Mouse (Mus musculus): ENCODE measurements around the gene Plxna3. TPM values are rescaled to one million over a fixed set of nuclear protein-coding genes. Genes with fewer than 3 reads are reported as not detected.

Gene Plxna3
- total and polyA plus RNA-seq, 2 experiments from 2014 or later = 17.9 to 149 TPM

GRCm38 (mm10) chrX:74367512-74367911 is 38.6 kb downstream of the Plxna3 start:
- peak overlapping the region; percentile 85 for H3K27ac ChIP-seq
- H3K9me3 ChIP-seq (ENCODE audit: low read length) = no peaks in the 10 kb centered on the region
- H3K4me1 ChIP-seq (ENCODE audit: insufficient read depth, low read length) = no peaks in the 10 kb centered on the region
- peak overlapping the region; percentile 51 for H3K4me3 ChIP-seq (ENCODE audit: low read length)
- no peaks in the 10 kb centered on the region for H3K36me3 ChIP-seq (ENCODE audit: insufficient read depth, low read length)
- DNase-seq (ENCODE audit: low spot score) (peak; percentile 11), ATAC-seq (no peak)
- H3K27me3 ChIP-seq (ENCODE audit: insufficient read depth, low read length) = no peaks in the 10 kb centered on the region
- 60% methylated on average over 10 of the region's 10 CpGs for WGBS
- no peak for TF ChIP-seq CTCF (IDR thresholded peaks at IDR 0.05; ENCODE audit: low read depth)
- H3K4me2 ChIP-seq (ENCODE audit: low read depth, low read length) = peak overlapping the region; percentile 61
- H3K9ac ChIP-seq (replicated peaks; ENCODE audit: low read length) = peak overlapping the region; percentile 68

GRCm38 (mm10) chrX:74368209-74368909 is 39.5 kb downstream of the Plxna3 start:
- H3K4me2 ChIP-seq (ENCODE audit: low read depth, low read length) = peak overlapping the region; percentile 61
- no peaks in the 10 kb centered on the region for H3K4me1 ChIP-seq (ENCODE audit: insufficient read depth, low read length)
- ATAC-seq (peak; percentile 83), DNase-seq (ENCODE audit: low spot score) (peak; percentile 73)
- no peaks in the 10 kb centered on the region for H3K27me3 ChIP-seq (ENCODE audit: insufficient read depth, low read length)
- TF ChIP-seq CTCF (IDR thresholded peaks at IDR 0.05; ENCODE audit: low read depth) = peak; percentile 58
- peak overlapping the region; percentile 85 for H3K27ac ChIP-seq
- no peaks in the 10 kb centered on the region for H3K36me3 ChIP-seq (ENCODE audit: insufficient read depth, low read length)
- WGBS = 34% methylated on average over 49 of the region's 49 CpGs
- H3K9ac ChIP-seq (replicated peaks; ENCODE audit: low read length) = peak overlapping the region; percentile 68
- peak overlapping the region; percentile 51 for H3K4me3 ChIP-seq (ENCODE audit: low read length)
- H3K9me3 ChIP-seq (ENCODE audit: low read length) = no peaks in the 10 kb centered on the region

- H3K9ac ChIP-seq (replicated peaks; ENCODE audit: low read length) = peak within 1 kb of the TSS; percentile 46; the same call in 1 of the 2 replicates
- WGBS = 28% methylated on average over 32 of the region's 32 CpGs
- DNase-seq (ENCODE audit: low spot score) (peak; percentile 91), ATAC-seq (peak; percentile 94)
- H3K4me3 ChIP-seq (ENCODE audit: low read length) = peak within 1 kb of the TSS; percentile 35
- no peaks in the 10 kb centered on the region for H3K27me3 ChIP-seq (ENCODE audit: insufficient read depth, low read length)
- H3K4me2 ChIP-seq (ENCODE audit: low read depth, low read length) = peak within 1 kb of the TSS; percentile 62
- H3K4me1 ChIP-seq (ENCODE audit: insufficient read depth, low read length) = no peaks in the 10 kb centered on the region
- H3K9me3 ChIP-seq (ENCODE audit: low read length) = no peaks in the 10 kb centered on the region
- no peak within 1 kb of the TSS for H3K27ac ChIP-seq
- no peak for TF ChIP-seq CTCF (IDR thresholded peaks at IDR 0.05; ENCODE audit: low read depth)
- no peaks in the 10 kb centered on the region for H3K36me3 ChIP-seq (ENCODE audit: insufficient read depth, low read length)
These were observed 44.2 kb downstream of the Plxna3 start, which contains the start of the genes Ubl4a and Slc10a3 for GRCm38 (mm10) chrX:74372888-74373549. Gene Ubl4a (minus strand): TSS chrX:74373218. Gene Slc10a3 (minus strand): TSS chrX:74373349.

- no peak for DNase-seq (ENCODE audit: low spot score)
- Histone ChIP-seq H3K36me3 (ENCODE audit: insufficient read depth, low read length) (no peaks in the 10 kb centered on the region), H3K27ac (no peak overlapping the region), H3K9me3 (ENCODE audit: low read length) (no peaks in the 10 kb centered on the region), H3K4me3 (ENCODE audit: low read length) (no peak overlapping the region), H3K9ac (replicated peaks; ENCODE audit: low read length) (no peak overlapping the region), H3K4me1 (ENCODE audit: insufficient read depth, low read length) (no peaks in the 10 kb centered on the region), H3K27me3 (ENCODE audit: insufficient read depth, low read length) (no peaks in the 10 kb centered on the region), H3K4me2 (ENCODE audit: low read depth, low read length) (no peak overlapping the region)
- WGBS = 87% methylated on average over 2 of the region's 2 CpGs
- no peak for TF ChIP-seq CTCF (IDR thresholded peaks at IDR 0.05; ENCODE audit: low read depth)
- no peak for ATAC-seq
These were observed 55.6 kb downstream of the Plxna3 start for GRCm38 (mm10) chrX:74384451-74384850.

- Histone ChIP-seq H3K27me3 (ENCODE audit: insufficient read depth, low read length) (no peaks in the 10 kb centered on the region), H3K27ac (no peak overlapping the region), H3K9me3 (ENCODE audit: low read length) (no peaks in the 10 kb centered on the region), H3K4me2 (ENCODE audit: low read depth, low read length) (no peak overlapping the region), H3K9ac (replicated peaks; ENCODE audit: low read length) (no peak overlapping the region), H3K4me3 (ENCODE audit: low read length) (no peak overlapping the region), H3K4me1 (ENCODE audit: insufficient read depth, low read length) (no peaks in the 10 kb centered on the region), H3K36me3 (ENCODE audit: insufficient read depth, low read length) (no peaks in the 10 kb centered on the region)
- no peak for ATAC-seq
- no peak for DNase-seq (ENCODE audit: low spot score)
- TF ChIP-seq CTCF (IDR thresholded peaks at IDR 0.05; ENCODE audit: low read depth) = no peak
These were observed 59.3 kb downstream of the Plxna3 start for GRCm38 (mm10) chrX:74388153-74388552.

- H3K36me3 ChIP-seq (ENCODE audit: insufficient read depth, low read length) = no peaks in the 10 kb centered on the region
- H3K9me3 ChIP-seq (ENCODE audit: low read length) = no peaks in the 10 kb centered on the region
- peak within 1 kb of the TSS; percentile 64 for H3K4me2 ChIP-seq (ENCODE audit: low read depth, low read length)
- ATAC-seq = peak; percentile 100
- H3K27me3 ChIP-seq (ENCODE audit: insufficient read depth, low read length) = no peaks in the 10 kb centered on the region
- 25% methylated on average over 30 of the region's 30 CpGs for WGBS
- H3K4me1 ChIP-seq (ENCODE audit: insufficient read depth, low read length) = no peaks in the 10 kb centered on the region
- peak; percentile 88 for DNase-seq (ENCODE audit: low spot score)
- peak within 1 kb of the TSS; percentile 91 for H3K27ac ChIP-seq
- H3K9ac ChIP-seq (replicated peaks; ENCODE audit: low read length) = peak within 1 kb of the TSS; percentile 70
- peak; percentile 71 for TF ChIP-seq CTCF (IDR thresholded peaks at IDR 0.05; ENCODE audit: low read depth)
- peak within 1 kb of the TSS; percentile 46 for H3K4me3 ChIP-seq (ENCODE audit: low read length)
These were observed 63.9 kb downstream of the Plxna3 start, which contains the start of the genes Fam3a and Ikbkg for GRCm38 (mm10) chrX:74392535-74393443. Gene Fam3a (minus strand): TSS chrX:74393272. Gene Ikbkg (plus strand): TSS chrX:74393290.

Small RNAs within 50 kb of the gene (microRNA-seq; reads per million reads assigned to microRNA genes)
- 0.53 to 0.72 reads per million in 2 experiments for gene Mir7092

Other genes with a start within 250 kb of the Plxna3 start
- gene Opn1mw, start 201.6 kb upstream of the Plxna3 start, total RNA-seq (2014; rRNA removed) = not detected in 2 replicates
- gene Opn1mw, start 201.6 kb upstream of the Plxna3 start, polyA plus RNA-seq (2015; fragmentation: Nextera tagmentation; extraction: Ambion mirVana) = 0.14 TPM in 1 of 2 replicates, not detected in the other
- 48.9 and 62.0 TPM in 2 replicates for gene Mecp2, start 193.7 kb upstream of the Plxna3 start, total RNA-seq (2014; rRNA removed)
- 12.2 and 12.5 TPM in 2 replicates for gene Mecp2, start 193.7 kb upstream of the Plxna3 start, polyA plus RNA-seq (2015; fragmentation: Nextera tagmentation; extraction: Ambion mirVana)
- not detected in 2 replicates for gene Tex28, start 161.2 kb upstream of the Plxna3 start, total RNA-seq (2014; rRNA removed)
- not detected in 2 replicates for gene Tex28, start 161.2 kb upstream of the Plxna3 start, polyA plus RNA-seq (2015; fragmentation: Nextera tagmentation; extraction: Ambion mirVana)
- gene Tktl1, start 151.8 kb upstream of the Plxna3 start, total RNA-seq (2014; rRNA removed) = not detected in 2 replicates
- gene Tktl1, start 151.8 kb upstream of the Plxna3 start, polyA plus RNA-seq (2015; fragmentation: Nextera tagmentation; extraction: Ambion mirVana) = 0.06 and 0.09 TPM in 2 replicates
- 276 and 324 TPM in 2 replicates for gene Flna, start 79.2 kb upstream of the Plxna3 start, total RNA-seq (2014; rRNA removed)
- gene Flna, start 79.2 kb upstream of the Plxna3 start, polyA plus RNA-seq (2015; fragmentation: Nextera tagmentation; extraction: Ambion mirVana) = 57.2 and 58.6 TPM in 2 replicates
- gene Emd, start 74.4 kb upstream of the Plxna3 start, total RNA-seq (2014; rRNA removed) = 55.4 and 66.3 TPM in 2 replicates
- 15.6 and 18.2 TPM in 2 replicates for gene Emd, start 74.4 kb upstream of the Plxna3 start, polyA plus RNA-seq (2015; fragmentation: Nextera tagmentation; extraction: Ambion mirVana)
- 1,531 and 1,618 TPM in 2 replicates for gene Rpl10, start 58.3 kb upstream of the Plxna3 start, total RNA-seq (2014; rRNA removed)
- gene Rpl10, start 58.3 kb upstream of the Plxna3 start, polyA plus RNA-seq (2015; fragmentation: Nextera tagmentation; extraction: Ambion mirVana) = 375 and 384 TPM in 2 replicates
- 51.5 and 81.2 TPM in 2 replicates for gene Taz, start 47.2 kb upstream of the Plxna3 start, total RNA-seq (2014; rRNA removed)
- 66.0 and 79.0 TPM in 2 replicates for gene Taz, start 47.2 kb upstream of the Plxna3 start, polyA plus RNA-seq (2015; fragmentation: Nextera tagmentation; extraction: Ambion mirVana)
- gene Dnase1l1, start 46.7 kb upstream of the Plxna3 start, total RNA-seq (2014; rRNA removed) = 3.5 and 3.6 TPM in 2 replicates
- gene Dnase1l1, start 46.7 kb upstream of the Plxna3 start, polyA plus RNA-seq (2015; fragmentation: Nextera tagmentation; extraction: Ambion mirVana) = 4.1 and 4.3 TPM in 2 replicates
- 295 and 308 TPM in 2 replicates for gene Atp6ap1, start 32.0 kb upstream of the Plxna3 start, total RNA-seq (2014; rRNA removed)
- gene Atp6ap1, start 32.0 kb upstream of the Plxna3 start, polyA plus RNA-seq (2015; fragmentation: Nextera tagmentation; extraction: Ambion mirVana) = 301 and 317 TPM in 2 replicates
- 365 and 429 TPM in 2 replicates for gene Gdi1, start 24.1 kb upstream of the Plxna3 start, total RNA-seq (2014; rRNA removed)
- 795 and 814 TPM in 2 replicates for gene Gdi1, start 24.1 kb upstream of the Plxna3 start, polyA plus RNA-seq (2015; fragmentation: Nextera tagmentation; extraction: Ambion mirVana)
- 6.4 and 9.7 TPM in 2 replicates for gene Fam50a, start 16.0 kb upstream of the Plxna3 start, total RNA-seq (2014; rRNA removed)
- gene Fam50a, start 16.0 kb upstream of the Plxna3 start, polyA plus RNA-seq (2015; fragmentation: Nextera tagmentation; extraction: Ambion mirVana) = 57.0 and 58.4 TPM in 2 replicates
- gene Lage3, start 24.6 kb downstream of the Plxna3 start, total RNA-seq (2014; rRNA removed) = 34.2 and 56.9 TPM in 2 replicates
- 76.4 and 78.1 TPM in 2 replicates for gene Lage3, start 24.6 kb downstream of the Plxna3 start, polyA plus RNA-seq (2015; fragmentation: Nextera tagmentation; extraction: Ambion mirVana)
- gene Ubl4a, start 44.2 kb downstream of the Plxna3 start, total RNA-seq (2014; rRNA removed) = 45.5 and 51.8 TPM in 2 replicates
- gene Ubl4a, start 44.2 kb downstream of the Plxna3 start, polyA plus RNA-seq (2015; fragmentation: Nextera tagmentation; extraction: Ambion mirVana) = 70.7 and 71.8 TPM in 2 replicates
- gene Slc10a3, start 44.3 kb downstream of the Plxna3 start, total RNA-seq (2014; rRNA removed) = 4.5 and 5.9 TPM in 2 replicates
- gene Slc10a3, start 44.3 kb downstream of the Plxna3 start, polyA plus RNA-seq (2015; fragmentation: Nextera tagmentation; extraction: Ambion mirVana) = 5.6 and 6.3 TPM in 2 replicates
- 30.4 and 39.9 TPM in 2 replicates for gene Fam3a, start 64.2 kb downstream of the Plxna3 start, total RNA-seq (2014; rRNA removed)
- 31.1 and 34.0 TPM in 2 replicates for gene Fam3a, start 64.2 kb downstream of the Plxna3 start, polyA plus RNA-seq (2015; fragmentation: Nextera tagmentation; extraction: Ambion mirVana)
- gene Ikbkg, start 64.2 kb downstream of the Plxna3 start, total RNA-seq (2014; rRNA removed) = 23.8 and 25.4 TPM in 2 replicates
- gene Ikbkg, start 64.2 kb downstream of the Plxna3 start, polyA plus RNA-seq (2015; fragmentation: Nextera tagmentation; extraction: Ambion mirVana) = 12.1 and 13.8 TPM in 2 replicates
- gene G6pdx, start 100.1 kb downstream of the Plxna3 start, total RNA-seq (2014; rRNA removed) = 49.5 and 50.3 TPM in 2 replicates
- 39.1 and 42.6 TPM in 2 replicates for gene G6pdx, start 100.1 kb downstream of the Plxna3 start, polyA plus RNA-seq (2015; fragmentation: Nextera tagmentation; extraction: Ambion mirVana)
- gene Gm6880, start 152.3 kb downstream of the Plxna3 start, total RNA-seq (2014; rRNA removed) = not detected in 2 replicates
- gene Gm6880, start 152.3 kb downstream of the Plxna3 start, polyA plus RNA-seq (2015; fragmentation: Nextera tagmentation; extraction: Ambion mirVana) = 0.33 TPM in 1 of 2 replicates, not detected in the other
- not detected in 2 replicates for gene Olfr1326-ps1, start 245.8 kb downstream of the Plxna3 start, total RNA-seq (2014; rRNA removed)
- not detected in 2 replicates for gene Olfr1326-ps1, start 245.8 kb downstream of the Plxna3 start, polyA plus RNA-seq (2015; fragmentation: Nextera tagmentation; extraction: Ambion mirVana)

All from hindbrain, postnatal 0 days (tissue).